Mouse (Mus musculus) thymus, adult 2 months (tissue): Measurements from ENCODE around the gene Pitpnm2. TPM values are rescaled to one million over a fixed set of nuclear protein-coding genes. Genes with fewer than 3 reads are reported as not detected.

Experiments
- DNase-seq: peaks from one replicate; pipeline ENCODE4 v3.0.0; 2021
- H3K27ac ChIP-seq: fragments of 200-500 bp; 2 replicates; pipeline ENCODE4 v1.5.1; 2012; ENCODE audit warnings: low read length, control low read depth; ENCODE audit not compliant: control insufficient read depth, insufficient read depth
- H3K27me3 ChIP-seq: fragments of 200-500 bp; 2 replicates; pipeline ENCODE4 v1.6.1; 2012; ENCODE audit warnings: mild to moderate bottlenecking, low read length, moderate library complexity, mixed read lengths; ENCODE audit not compliant: control insufficient read depth, insufficient read depth
- H3K36me3 ChIP-seq: fragments of 200-500 bp; 2 replicates; pipeline ENCODE4 v1.6.1; 2012; ENCODE audit warnings: mild to moderate bottlenecking, low read length, moderate library complexity; ENCODE audit not compliant: control insufficient read depth, insufficient read depth
- H3K4me1 ChIP-seq: fragments of 200-500 bp; replicated peaks from 2 replicates; pipeline ENCODE4 v1.6.1; 2012; ENCODE audit warnings: low read length; ENCODE audit not compliant: control insufficient read depth, insufficient read depth
- H3K4me3 ChIP-seq: fragments of 200-500 bp; 2 replicates; pipeline ENCODE4 v1.5.1; 2012; ENCODE audit warnings: mild to moderate bottlenecking, low read length, control low read depth, moderate library complexity; ENCODE audit not compliant: control insufficient read depth, insufficient read depth
- CTCF ChIP-seq: fragments of 200-500 bp; IDR thresholded peaks from 2 replicates; pipeline ENCODE4 v1.5.1; 2012; ENCODE audit warnings: mild to moderate bottlenecking, control low read depth, low read length, moderate library complexity, borderline replicate concordance; ENCODE audit not compliant: control insufficient read depth, poor library complexity, insufficient read depth; ENCODE audit errors: extremely low read depth
- POLR2A ChIP-seq: fragments of 200-500 bp; IDR thresholded peaks from 2 replicates; pipeline ENCODE4 v1.6.1; 2012; ENCODE audit warnings: mild to moderate bottlenecking, low read length, control low read depth, moderate library complexity; ENCODE audit not compliant: control insufficient read depth, poor library complexity, insufficient read depth; ENCODE audit errors: extremely low read depth
- WGBS: fragments of 180-500 bp; shearing (Covaris S2); methylation state at CpG from one replicate; pipeline ENCODE4 v1.1.7; 2018; 5-methylcytosine and 5-hydroxymethylcytosine counted together
- polyA plus RNA-seq: library from polyadenylated mRNA; depleted of rRNA; stranded (reverse); fragments of >200 nt; gene quantifications from 2 replicates; pipeline ENCODE4 v1.2.3, GENCODE M21; 2012

The Pitpnm2 gene
- polyA plus RNA-seq, 1 experiment: 279 TPM

- H3K27ac ChIP-seq: peak overlapping the region; percentile 94
- H3K27me3 ChIP-seq: no peaks in the 10 kb centered on the region
- 82% methylated on average over 10 of the region's 10 CpGs for WGBS
- H3K4me3 ChIP-seq: peak overlapping the region; percentile 48
- 0 out of 2 replicates have a peak, but pooled peaks have one; percentile 21 for TF ChIP-seq CTCF
- TF ChIP-seq POLR2A: peak; percentile 7; the same call in 1 of the 2 replicates
- no peaks in the 10 kb centered on the region for H3K36me3 ChIP-seq
- peaks cover 75% of the 10 kb centered on the region for H3K4me1 ChIP-seq
- no peak for DNase-seq
These were observed 63.1 kb downstream of the Pitpnm2 start for GRCm38 (mm10) chr5:124186465-124186854.

GRCm38 (mm10) chr5:124185706-124186464 is 63.7 kb downstream of the Pitpnm2 start:
- Histone ChIP-seq H3K4me3 (peak overlapping the region; percentile 48), H3K27ac (peak overlapping the region; percentile 94), H3K27me3 (no peaks in the 10 kb centered on the region), H3K4me1 (peaks cover 79% of the 10 kb centered on the region), H3K36me3 (no peaks in the 10 kb centered on the region)
- peak; percentile 81 for DNase-seq
- TF ChIP-seq POLR2A: no peak
- no peak for TF ChIP-seq CTCF
- WGBS: 36% methylated on average over 15 of the region's 15 CpGs

DNA sequence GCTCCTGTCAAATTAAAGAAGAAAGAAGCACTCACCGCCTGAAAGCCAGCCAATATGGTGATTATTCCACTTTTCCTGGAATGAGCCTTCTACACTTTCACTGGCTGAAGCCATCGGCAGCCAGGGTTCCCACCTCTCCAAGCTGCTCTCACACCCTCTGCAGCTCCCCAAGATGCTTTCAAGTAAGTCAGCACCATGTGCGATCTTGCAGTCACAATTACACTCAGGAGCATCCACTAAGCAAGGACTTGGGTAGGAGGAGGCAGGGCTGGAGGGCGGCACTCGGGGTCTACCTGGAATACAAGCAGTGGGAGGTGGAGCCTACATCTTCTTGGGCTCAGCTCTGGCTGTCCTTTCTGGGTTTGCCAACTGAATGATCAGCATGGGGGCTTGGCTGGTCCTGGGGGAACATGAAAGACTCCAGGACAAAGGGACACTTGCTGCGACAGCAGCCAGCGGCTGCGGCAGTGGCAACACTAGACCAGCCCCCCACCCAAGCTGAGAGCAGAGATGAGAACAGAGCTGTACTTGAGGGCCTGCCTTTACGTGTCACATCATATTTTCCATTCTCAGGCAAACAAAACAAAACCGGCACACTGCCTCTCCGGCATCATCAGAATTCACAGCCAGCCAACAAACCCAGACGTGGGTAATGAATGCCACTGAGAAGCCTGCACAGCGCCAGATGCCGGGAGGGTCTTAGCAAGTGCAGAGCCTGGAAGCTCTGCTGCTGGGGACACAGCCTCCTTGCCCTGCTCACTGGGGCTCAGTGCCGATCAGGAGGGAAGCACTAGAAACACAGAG is 64.5 kb downstream of the Pitpnm2 start:
- TF ChIP-seq CTCF (no peak), POLR2A (peak; percentile 48; the same call in 1 of the 2 replicates)
- Histone ChIP-seq H3K4me3 (peak overlapping the region; percentile 34), H3K4me1 (peaks cover 80% of the 10 kb centered on the region), H3K27me3 (no peaks in the 10 kb centered on the region), H3K36me3 (no peaks in the 10 kb centered on the region), H3K27ac (peak overlapping the region; percentile 94)
- DNase-seq: peak; percentile 49
- WGBS: 53% methylated on average over 15 of the region's 15 CpGs

- DNase-seq: no peak
- Histone ChIP-seq H3K27me3 (no peaks in the 10 kb centered on the region), H3K36me3 (no peaks in the 10 kb centered on the region), H3K4me1 (peaks cover 71% of the 10 kb centered on the region), H3K27ac (peak overlapping the region; percentile 20), H3K4me3 (peak overlapping the region; percentile 12; the same call in 1 of the 2 replicates)
- TF ChIP-seq CTCF (no peak), POLR2A (no peak)
- 74% methylated on average over 3 of the region's 3 CpGs for WGBS
These were observed 65.4 kb downstream of the Pitpnm2 start for GRCm38 (mm10) chr5:124184191-124184590.

DNA sequence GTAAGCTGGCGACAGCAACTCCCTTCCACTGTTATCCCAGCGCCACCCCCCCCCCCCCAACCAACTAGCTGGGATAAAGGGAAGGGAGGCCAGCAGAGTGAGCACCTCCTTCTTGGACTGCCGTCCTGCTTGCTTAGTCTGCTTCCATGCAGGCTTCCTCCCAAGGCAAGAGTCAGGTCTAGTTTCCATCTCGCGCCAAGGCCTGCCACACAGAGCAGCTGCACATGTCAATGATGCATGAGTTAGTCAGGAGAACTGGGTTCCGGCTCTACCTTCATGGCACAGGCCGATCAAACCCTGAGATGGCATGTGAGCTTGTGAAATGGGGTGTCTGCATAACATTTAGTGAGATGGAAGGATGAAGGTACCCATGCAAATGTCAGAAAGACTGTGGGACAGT is 66.9 kb downstream of the Pitpnm2 start:
- peaks cover 66% of the 10 kb centered on the region for H3K4me1 ChIP-seq
- TF ChIP-seq POLR2A (no peak), CTCF (no peak)

GRCm38 (mm10) chr5:124182097-124182496 is 67.5 kb downstream of the Pitpnm2 start:
- H3K4me1 ChIP-seq: peaks cover 64% of the 10 kb centered on the region
- 57% methylated on average over 5 of the region's 5 CpGs for WGBS
- H3K4me3 ChIP-seq: no peak overlapping the region

More for the DNA sequence above, 66.9 kb downstream of the Pitpnm2 start:
- no peak for DNase-seq
- 91% methylated on average over 7 of the region's 7 CpGs for whole genome bisulfite sequencing
- H3K27ac ChIP-seq: peak overlapping the region; percentile 32
- H3K36me3 ChIP-seq: no peaks in the 10 kb centered on the region
- no peaks in the 10 kb centered on the region for H3K27me3 ChIP-seq
- no peak overlapping the region for H3K4me3 ChIP-seq

More at GRCm38 (mm10) chr5:124182097-124182496, 67.5 kb downstream of the Pitpnm2 start:
- H3K27ac ChIP-seq: peak overlapping the region; percentile 30
- no peak for DNase-seq
- H3K27me3 ChIP-seq: no peaks in the 10 kb centered on the region
- no peaks in the 10 kb centered on the region for H3K36me3 ChIP-seq
- TF ChIP-seq CTCF (no peak), POLR2A (no peak)
